Mouse (Mus musculus): ENCODE results near the gene Arhgap35.

Arhgap35 gene

DNA sequence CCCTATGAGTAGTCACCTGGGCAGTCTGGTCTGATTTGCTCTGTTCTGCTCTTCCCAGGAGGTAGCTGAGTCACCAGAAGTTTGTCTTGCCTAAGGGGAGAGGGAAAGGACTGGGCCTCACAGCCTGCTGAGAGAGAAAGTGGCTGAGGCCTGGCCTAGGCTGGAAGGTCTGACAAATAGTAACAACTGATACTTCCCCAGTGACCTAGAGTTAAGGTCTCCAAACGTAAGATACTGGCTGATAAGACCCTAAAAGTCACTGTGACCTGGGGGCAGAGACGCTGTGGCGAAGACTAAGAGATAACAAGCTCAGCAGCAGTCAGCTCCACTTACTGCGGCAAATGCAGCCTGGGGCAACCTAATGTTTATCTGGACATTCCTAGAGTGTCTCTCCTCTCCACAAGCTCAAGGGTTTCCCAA lies 13.1 kb downstream of the Arhgap35 start:
- no peak for DNase-seq

DNA sequence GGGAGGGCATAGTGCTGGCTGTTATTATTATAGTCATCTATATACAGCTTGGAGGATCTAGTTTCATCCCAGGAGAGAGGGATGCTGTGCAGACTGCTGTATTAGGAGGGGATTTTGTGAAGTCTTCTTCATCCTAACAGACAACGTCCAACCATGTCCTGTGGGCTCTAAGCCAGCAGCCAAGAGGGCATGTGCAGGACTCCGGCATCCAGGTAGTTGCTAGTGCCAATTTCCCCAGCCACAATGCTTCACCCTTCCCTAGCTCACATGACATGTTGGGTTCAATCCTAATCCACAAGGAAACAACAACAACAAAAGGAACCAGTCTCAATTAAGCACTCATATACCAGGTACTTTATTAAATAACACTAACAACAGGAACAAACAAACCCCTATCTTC lies 15.8 kb downstream of the Arhgap35 start:
- DNase-seq, result no peak

DNA sequence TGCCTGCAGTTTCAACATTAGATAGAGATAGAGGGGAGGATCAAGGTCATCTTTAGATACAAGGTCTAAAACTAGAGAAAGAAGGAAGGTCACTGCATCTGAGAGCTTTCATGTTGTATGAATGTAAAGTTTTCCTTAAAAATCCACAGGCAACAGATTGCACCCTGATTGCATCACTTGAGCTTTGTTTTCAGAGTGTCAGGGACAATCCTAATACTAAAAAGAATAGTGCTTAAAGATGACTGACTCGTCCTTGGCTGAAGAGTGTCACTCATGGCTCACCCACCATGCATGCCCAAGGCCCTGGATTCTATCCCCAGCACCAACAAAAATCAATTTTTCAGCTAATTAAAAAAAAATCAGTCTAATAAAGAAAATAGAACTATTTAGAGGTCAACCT lies 23.5 kb downstream of the Arhgap35 start:
- DNase-seq, result no peak

DNA sequence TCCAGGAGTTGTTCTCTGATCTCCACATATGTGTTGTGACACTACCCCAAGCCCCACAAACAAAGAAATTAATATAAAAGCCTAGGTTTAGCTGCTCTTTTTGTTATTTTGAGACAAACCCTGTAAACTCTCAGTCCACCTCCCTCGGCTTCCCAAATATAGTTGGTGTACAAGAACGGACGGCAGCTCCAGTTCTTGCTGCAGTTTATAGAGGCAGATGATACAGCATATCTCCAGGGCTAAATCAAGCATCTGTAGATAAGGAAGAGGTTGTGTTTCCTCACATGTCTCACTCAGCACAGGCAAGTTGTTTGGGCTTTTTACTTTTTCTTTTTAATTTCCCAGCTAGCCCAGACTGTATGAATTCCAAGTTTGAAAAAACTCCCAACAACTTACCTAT lies 27.1 kb downstream of the Arhgap35 start:
- DNase-seq, result no peak

DNA sequence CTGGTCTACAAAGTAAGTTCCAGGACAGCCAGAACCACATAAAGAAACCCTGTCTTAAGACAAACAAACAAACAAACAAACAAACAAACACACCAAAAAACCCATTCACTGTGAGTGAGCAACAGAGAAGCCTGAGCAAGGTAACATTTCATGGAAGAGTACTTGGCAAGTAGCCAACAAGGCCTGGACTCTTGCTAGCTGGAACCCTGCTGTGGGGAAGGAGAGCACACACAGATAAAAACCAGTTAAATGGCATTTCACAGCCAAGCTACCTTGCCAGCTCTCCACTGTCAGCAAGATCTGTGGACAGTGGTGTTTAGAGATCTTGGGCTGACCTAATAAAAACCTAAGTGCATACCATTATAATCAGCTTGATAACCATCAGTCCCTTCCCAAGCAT lies 30.4 kb downstream of the Arhgap35 start:
- DNase-seq, result no peak

DNA sequence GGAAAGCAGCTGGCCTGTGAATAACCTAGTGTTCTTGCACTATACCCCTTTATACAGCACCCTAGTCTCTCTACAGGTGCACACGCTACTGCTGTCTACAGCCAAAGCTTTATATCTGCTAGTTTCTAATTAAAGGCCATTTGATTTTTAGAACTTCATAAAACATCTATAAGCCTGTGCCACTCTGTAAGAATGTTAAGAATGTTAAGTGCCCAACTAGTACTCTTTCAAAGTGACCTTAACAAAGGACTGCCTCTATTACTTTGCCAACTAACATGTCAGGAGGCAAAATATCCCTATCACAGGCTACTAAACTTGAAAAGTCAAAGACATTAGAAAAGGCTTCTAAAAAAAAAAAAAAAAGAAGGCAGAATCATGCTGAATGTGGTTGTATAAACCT lies 31.0 kb downstream of the Arhgap35 start:
- no peak for DNase-seq

DNA sequence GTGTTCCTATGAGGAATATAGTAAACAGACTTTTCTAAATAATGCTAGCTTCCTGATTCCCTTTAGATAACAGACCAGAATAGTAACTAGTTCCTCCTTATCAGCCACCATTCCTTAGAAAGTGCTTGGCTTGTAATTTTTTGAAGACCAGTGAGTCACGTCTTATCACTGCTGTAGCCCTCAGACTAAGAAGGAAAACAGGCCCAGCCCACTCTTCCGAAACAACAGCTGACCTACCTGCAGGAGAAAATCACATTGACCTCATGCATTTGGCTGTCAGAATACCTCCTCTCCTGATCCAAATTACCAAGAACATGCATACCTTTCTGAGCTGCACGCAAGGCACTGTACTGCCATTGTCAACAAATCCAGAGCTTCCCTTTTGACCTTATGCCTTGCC lies 32.5 kb downstream of the Arhgap35 start:
- DNase-seq, result no peak

DNA sequence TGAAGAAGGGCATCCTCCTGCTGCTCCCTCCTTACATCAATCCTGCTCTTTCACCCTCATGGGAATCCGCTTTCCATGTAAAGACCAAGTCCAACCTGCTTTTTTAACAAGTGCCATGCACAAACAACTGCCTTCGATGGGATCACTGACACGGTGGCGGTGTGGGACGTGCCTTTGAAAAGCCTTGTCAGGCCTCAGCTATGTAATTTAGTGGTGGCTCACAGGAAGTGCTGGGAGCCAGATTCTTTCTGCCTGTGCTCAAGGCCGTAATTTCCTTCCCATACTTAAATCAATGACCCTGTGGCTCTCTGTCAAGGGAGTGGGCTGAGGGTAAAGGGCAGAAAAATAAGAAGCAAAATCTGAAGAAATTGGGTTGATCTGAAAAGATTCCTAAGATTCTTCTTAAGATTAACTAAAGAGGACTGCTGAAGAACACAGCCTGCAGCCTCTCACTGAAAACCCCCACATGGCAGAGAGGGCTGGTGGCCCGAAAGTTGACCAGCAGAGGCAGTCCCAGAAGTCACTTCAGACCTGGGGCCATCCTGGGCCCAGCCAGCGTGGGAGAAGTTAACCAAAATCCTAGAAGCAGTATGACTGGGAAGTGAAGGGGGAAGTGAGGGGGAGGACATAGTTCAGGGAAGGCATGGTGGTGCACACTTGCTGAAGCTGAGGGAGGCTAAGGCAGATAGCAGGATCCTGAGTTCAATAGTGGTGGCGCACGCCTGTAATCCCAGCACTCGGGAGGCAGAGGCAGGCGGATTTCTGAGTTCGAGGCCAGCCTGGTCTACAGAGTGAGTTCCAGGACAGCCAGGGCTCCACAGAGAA lies 33.3 kb downstream of the Arhgap35 start:
- peak; percentile 32 for DNase-seq

DNA sequence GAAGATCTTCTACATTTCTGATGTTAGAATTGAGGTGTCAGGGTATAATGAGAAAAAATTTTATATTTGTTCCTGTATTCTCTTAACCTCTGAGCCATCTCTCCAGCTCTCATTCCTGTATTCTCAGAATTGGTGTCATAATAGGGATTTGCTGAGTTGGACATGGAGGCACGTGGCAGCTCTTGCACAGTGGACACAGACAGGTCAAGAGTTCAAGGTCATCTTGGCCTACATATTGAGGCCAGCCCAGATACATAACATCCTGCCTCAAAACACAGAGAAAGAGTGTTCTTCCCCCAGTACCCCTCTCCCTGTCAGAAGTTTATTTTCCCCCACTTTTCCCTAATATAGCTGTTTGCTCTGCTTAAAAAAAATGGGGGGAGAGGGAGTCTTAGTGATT lies 38.1 kb downstream of the Arhgap35 start:
- DNase-seq, result no peak

DNA sequence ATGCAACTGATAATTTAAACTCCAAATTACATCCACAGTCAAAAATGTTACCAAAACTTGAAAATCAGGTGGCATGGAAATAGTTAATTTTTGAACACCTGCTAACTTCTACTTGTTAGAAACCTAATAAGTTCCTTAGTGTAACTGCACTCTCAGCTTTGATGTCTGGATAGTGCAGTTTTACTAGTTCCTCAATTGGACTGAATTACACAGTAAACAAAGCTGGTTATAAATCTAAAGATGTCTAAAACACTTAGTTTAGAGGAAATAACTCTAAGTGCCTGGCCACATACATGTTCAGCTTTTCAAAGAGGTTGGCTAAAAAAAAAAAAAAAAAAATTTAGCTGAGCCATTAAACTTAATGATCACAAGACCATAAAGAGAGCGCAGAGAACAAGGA lies 43.6 kb downstream of the Arhgap35 start:
- no peak for DNase-seq

DNA sequence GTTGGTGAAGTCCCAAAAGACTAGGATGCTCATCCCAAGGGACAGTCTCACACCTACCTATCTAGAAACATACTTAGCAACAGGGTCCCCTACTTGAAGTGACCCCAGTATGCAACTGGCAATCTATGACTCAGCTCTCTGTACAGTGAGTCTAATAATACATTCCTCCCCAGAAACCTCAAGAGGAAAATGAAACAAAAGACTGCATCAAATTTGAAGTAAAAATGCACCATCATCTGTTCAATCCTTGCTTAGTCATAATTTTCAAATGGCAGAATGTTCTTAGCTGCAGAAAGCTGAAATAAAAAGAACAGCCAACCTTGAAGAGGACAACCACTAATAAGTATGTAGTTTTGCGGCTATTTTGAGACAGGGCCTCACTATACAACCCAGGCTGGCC lies 44.1 kb downstream of the Arhgap35 start:
- DNase-seq, result no peak

DNA sequence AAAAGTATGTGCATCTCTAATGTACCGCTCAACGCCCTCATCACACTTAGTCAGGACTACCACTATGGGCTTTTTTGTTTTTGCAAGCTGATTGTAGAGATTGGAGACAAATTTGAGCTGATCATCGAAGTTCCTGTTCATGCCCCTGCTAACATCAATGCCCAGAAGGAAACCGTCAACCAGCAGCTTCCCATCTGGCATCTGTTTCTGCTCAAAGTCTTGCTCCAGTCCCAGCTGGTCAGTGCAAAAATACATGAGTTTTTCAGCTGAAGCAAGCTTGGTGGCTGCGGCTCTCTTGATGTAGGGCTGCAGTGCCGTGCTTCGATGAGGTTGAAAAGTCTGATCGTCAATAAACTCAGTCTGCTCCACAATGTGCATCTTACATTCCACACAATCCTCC lies 50.3 kb downstream of the Arhgap35 start:
- no peak for DNase-seq

DNA sequence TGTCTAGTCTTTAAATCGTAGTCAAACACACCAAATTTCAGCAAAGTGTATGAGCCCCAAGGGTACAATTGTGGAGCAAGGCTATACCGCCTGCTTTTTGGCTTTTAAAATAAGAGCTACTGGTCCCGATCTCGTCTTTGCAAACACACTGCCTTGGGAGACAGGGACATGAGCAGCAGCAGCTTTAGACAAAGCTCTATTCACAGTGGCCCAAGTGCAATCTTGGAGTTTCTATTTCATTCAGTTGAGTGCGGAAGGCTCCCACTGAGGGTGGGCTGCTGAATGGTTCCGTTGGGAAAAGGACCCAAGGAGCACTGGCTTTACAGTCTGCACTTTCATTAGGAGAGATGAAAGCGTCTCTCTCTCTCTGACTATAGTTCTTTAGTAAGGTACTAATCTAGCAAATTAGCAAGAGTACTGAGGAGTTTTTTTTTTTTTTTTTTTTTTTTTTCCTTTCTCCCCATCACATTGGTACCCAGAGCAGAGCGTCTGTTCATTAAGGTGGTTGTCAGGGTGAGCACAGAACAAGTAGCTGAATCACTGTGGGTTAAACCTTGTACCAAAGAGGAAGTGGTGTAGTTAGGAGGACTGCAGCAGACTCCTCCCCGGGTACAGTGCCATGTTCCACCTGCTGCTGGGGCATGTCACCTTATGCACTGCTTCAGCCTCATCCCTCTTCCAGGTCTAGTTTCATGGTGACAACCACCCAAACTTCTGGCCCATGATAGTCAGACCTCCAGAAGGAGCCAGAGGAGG lies 56.8 kb downstream of the Arhgap35 start:
- DNase-seq, result no peak

DNA sequence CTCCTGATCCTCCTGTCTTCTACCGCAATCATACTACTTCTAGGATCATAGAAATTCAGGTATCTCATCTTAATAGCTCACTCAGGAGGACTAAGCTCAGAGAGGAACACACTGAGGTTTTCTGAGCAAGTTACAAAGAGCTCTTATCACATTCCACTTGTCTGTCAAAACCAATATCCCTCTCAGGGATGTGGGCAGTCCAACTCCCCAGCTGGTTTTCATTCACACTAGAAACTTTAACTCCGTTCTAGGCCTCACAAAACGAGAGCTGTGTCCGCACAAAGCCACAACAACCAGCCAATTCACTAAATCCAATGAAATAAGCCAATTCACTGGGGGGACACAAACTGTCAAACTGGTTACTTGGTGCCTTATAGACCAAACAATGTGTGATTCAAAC lies 57.5 kb downstream of the Arhgap35 start:
- peak; percentile 28 for DNase-seq

DNA sequence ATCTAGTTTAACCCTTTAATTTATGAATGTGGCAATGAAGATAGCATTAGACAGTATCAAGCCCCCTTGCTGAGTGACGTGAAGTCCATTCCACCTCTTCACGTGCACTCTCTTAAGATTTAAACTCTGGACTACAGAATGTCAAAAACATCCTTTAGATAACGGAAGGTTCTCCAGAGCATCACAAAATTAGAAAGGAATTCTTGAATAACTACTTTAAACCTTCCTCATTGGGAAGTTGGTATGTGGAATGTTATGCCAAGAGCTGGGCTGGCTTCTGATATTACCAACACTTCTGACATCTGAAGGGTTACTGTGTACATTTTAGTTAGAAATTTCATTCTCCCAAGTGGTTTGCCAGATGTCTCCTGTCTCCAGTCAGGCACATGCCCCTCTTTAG lies 60.6 kb downstream of the Arhgap35 start:
- DNase-seq, result no peak

DNA sequence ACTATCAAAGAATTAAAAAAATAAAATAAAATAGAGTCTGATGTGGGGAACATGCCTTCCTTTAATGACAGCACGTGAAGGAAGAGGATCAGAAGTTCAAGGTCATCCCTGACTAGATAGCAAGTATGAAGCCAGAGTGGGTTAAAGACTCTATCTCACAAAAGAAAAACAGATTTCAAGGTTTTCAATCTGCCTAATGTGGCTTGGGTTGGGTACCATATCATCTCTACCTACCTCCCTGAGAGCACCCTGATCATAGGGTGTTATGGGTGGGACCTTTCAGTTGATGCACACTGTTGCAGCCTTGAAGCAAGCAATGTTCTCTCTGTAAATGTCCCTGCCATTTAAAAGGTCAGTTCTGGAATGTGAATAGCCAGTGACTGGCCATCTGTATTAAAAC lies 63.2 kb downstream of the Arhgap35 start:
- DNase-seq, result no peak

DNA sequence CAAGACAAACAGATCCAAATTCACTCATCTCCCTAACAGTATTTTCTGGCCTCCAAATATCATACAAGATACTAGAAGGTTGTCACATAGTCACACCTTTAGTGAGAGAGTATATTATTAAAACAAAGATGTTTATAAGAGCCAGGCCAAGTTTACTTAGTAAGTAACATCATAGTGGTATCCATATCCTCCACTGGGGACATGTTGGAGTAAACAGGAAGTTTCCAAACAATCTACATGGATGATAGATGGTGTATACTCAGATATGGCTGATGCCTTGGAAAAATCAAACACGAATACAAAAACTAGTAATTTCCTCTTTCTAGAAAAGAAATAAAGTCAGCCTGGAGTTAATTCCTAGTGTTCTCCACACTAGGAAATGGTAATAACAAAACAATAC lies 65.5 kb downstream of the Arhgap35 start:
- no peak for DNase-seq

DNA sequence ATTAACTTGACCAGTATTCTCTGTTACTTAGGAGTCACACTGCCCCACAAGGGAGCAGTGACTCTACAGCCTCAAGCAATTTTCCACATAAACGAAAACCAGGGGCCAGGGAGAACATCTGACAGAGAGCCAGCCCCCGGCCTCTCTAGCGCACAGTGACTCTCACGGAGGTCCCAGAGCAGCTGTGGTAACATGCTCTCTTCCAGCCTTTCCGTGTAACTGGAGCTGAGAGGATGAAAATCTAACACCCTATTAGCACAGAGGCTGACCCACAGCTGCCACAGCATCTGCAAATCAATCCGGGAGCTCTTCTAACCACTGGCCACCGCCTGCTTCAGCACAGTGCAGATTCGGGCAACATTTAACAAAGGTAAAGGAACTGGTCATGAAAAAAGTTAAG lies 70.0 kb downstream of the Arhgap35 start:
- DNase-seq, result peak; percentile 27

DNA sequence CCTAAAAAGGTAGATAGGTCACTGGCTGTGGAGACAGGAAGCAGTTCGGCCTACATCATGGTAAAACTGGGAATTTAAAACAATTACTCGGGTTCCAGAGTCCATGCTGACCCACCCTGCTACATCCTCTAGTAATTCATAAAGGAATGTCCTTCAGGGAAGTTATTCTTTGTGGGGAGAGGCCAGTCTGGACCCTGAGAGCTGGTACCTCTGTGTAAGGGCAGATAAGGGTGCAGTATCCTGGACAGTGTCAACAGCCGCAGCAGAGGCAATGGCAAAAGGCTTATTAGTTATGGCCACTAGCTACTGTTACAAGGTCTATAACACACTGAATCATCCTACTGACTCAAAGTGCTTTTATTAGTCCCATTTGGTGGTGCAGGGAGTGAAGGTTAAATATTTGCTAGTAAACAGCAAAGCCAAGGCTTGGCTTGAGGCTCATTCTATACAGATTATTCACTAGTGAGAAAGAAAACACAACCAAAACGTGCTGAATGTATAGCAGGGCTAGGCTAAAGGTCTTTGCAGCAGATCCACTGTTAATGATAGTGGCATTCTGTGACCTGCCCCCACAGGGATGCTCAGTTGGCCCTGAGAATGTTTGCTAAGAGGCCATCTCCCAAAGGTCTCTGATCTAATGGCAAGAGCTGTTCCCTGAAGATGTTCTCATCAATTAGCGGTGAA lies 77.4 kb downstream of the Arhgap35 start:
- DNase-seq, result no peak

DNA sequence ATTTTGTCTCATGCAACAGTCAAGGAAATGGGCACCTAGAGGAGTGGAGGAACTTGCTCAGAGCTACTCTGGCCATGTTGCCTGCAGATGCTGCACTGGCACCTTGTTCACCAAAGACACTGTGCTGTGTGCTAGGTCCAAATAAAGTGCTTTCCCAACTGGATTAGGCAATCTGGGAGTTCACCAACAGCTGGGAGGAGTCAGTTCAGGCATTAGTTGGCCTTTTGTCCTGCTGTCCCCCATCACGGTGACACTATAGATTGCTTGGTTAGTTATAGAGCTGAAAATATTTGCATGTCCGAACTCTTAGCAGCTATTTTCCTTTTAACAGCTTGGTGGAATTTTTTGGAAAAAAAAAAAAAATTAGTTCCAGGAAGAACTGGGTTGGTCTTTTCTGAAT lies 88.8 kb downstream of the Arhgap35 start:
- DNase-seq, result no peak

DNA sequence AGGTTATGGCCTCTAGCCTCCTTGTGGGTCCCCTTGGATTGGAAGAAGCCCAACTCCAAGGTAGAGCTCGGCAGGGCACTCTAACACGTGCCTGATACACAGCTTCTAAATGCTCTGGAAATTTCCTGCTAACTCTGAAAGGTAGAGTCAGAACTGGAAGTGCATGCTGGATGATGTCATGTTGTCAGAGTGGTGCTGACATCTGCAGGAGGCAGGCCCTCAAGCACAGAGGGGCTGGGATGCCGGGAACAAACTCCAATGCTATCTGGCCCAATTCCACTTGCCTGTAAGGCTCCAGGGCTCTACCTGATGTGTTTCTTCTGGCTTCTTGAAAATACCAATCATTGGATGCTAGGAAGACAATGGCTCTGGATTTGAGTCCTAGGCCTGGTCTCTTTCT lies 89.3 kb downstream of the Arhgap35 start:
- no peak for DNase-seq

DNA sequence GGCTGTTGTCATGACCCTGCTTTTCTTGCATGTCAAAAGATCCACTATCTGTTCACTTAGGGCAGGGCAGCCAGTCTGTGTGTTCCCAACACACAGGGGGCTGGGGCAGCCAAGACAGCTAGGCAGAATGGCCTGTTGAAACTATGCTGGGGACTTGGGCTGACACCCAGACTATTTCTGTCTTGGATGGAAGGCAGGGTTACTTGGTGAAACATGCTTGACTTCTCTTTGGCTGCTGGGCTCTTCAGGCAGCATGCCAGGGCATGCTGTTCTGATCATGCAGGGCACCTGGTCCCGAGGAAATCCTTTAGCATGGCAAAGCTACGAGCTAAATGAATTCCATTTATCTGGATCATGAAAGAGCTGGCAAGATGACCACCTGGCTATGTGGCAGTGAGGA lies 90.5 kb downstream of the Arhgap35 start:
- DNase-seq, result no peak

DNA sequence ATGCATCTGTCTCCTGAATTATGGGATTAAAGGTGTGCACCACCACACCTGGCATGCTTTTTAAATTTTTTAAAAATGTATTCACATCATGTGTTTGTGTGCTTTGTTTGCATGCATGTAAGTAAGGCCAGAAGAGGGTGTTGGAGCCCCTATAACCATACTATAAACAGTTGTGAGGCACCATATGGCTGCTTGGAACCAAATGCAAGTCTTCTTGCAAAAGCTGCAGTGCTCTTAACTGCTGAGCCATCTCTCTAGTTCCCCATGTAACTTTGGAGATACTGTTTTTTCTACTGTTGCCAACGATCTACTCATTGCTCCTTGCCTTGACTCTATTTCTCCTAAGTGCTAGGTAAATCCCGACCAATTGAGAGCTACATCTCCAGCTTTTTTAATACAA lies 95.5 kb downstream of the Arhgap35 start:
- no peak for DNase-seq

DNA sequence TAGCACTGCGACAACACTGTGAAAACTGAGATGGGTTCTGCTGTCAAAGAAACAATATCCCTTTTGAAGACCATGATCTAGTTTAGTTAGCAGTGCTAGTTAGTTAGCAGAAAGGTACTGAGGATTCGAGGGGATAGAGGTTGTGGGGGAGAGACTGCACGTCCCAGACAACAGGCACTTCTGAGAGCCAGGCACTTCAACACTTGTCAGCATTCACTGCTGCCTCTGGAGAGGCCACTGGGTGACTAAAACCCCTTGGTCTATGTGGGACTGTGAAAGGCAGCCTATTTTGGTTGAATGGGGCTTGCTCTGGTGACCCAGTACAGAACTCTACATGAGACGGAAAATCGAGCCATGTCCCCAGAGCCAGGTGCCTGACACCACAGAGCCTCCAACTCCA lies 97.6 kb downstream of the Arhgap35 start:
- DNase-seq, result no peak
